Mouse (Mus musculus) lung, postnatal 4 days (tissue): Measurements from ENCODE around the gene Prkca.

Experiments
- DNase-seq, 2 experiments: peaks; one replicate each; pipeline ENCODE4 v3.0.0; 2021

Prkca gene

DNA sequence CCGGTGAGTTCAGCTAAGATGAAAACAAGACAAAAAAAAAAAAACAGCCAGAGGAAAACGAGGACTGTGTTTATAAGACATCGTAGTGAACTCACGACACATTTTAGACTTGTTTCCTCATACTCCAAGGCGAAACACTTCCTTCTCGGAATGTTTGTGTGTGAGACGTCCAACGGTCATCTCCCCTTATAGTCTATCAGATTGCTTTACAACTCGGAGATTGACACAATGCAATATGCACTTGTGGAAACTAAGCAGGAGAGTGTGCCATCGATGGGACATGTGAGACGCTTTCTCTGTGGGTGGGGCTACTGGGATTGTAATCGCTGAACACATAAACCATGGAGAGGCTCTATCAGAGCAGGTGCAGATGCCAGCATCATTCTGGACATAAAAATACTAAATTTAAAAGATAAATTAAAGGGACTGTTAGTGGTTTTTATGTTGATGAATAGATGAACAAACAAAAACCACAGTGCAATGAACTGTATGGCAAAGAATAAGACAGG is 49.4 kb downstream of the Prkca start:
- DNase-seq = no peak

DNA sequence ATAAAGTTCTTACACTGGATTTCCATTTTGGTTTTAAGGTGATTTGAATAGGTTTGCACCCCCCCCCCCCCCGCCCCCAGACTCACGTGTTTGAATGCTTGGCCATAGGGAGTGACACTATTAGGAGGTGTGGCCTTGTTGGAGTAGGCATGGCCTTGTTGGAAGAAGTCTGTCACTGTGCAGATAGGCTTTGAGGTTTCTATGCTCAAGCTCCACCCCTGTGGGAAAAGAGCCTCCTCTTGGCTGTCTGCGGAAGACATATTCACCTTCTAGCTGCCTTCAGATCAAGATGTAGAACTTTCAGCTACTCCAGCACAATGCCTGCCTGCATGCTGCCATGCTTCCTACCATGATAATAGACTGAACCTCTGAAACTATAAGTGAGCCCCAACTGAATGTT is 49.9 kb downstream of the Prkca start:
- no peak for DNase-seq

GRCm38 (mm10) chr11:108289192-108289591 is 54.5 kb downstream of the Prkca start:
- DNase-seq = no peak

DNA sequence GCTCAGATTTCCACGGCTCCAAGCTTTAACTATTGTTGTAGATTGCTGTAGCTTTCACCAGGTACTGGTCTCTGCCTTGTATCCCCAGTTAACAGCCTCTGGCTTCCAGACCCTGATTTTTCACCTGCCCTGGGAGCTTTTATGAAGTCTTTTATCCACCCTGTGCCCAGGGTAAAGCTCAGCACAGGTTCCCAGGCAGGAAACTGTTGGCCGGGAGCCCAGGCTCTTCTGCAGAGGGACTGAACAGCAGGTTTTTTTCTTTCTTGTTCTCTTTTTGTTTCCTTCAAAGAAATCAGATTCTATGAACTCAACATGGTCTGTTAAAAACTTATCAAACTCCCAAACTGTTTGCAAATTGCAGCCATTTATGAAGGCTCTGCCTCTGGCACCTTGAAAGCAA is 56.4 kb downstream of the Prkca start:
- peak in 1 of 2 experiments; percentile 27 for DNase-seq

GRCm38 (mm10) chr11:108285046-108285445 is 58.7 kb downstream of the Prkca start:
- DNase-seq = no peak

DNA sequence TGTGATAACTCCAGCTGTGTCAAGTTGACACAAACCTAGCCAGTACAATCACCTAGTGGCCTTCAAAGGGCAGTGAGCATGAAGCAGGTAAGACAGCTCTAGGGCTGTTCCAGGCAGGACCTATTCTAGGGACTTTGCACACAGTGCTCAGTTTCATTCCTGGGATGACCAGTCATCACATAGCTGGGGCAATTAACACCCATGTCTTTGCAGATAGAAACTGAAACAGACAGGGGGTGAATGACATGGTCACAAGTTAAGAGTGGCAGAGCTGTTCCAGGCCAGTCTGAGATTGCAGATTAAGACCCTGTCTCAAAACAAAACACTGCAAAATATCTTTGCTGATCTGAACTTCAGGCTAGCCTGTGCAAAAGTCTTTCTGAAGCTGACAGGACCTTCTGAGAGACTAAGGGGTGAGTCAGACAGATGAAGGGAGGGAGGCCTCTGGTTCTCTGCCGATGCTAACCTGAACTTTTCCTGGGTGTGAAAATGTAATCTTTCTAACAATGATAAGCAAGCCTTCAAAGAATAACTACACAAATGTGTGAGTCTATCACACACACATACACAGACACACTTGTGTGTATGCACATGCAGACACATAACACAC is 60.8 kb downstream of the Prkca start:
- DNase-seq = no peak

DNA sequence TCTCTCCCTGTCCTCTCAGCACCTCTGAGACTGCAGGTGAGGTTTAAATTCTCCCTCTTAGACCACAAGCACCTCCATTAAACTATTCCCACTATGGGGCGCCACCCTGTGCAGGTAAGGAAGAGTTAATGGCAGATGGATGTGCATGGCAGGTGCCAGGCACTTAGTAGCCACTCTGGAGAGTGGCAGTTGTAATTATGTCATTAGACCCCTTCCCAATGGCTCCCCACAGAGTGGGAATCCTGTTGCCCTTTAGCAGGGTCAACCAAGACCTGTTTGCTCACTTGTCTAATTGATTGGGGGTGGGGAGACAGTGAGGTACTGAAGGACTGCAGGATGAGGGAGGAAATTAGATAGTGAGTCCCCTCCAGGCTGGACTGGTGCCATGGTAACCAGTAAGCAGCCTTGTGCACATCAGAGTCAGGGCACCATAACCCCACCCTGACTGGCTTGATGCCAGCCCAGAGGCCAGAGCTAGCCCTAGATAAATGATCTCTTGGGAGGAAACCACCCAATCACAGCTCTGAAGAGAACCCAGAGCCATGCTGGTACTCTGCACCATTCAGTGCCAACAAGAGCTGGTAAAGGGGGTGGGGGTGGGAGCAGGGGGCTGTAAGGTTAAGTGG is 63.9 kb downstream of the Prkca start:
- peak in 1 of 2 experiments; percentile 36 for DNase-seq

DNA sequence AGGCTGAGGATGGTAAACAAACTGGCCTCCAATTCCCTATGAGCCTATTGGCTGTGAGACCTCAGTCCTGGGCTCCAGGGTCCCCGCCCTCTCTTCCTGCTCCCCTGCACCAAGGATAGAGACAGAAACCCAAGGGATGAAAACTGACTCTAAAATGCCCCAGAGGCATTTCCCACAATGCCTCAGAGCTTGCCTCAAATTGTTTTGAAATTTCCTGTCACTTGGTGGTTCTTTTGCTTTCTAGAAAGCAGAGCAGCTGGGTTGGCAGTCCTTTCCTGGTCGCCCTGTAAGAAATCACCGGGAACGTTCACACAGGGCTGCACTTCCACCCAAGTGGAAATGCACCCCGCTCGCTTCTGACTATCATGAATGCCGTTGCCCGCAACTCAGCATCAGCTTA is 66.6 kb downstream of the Prkca start:
- DNase-seq = peak in 1 of 2 experiments; percentile 26

DNA sequence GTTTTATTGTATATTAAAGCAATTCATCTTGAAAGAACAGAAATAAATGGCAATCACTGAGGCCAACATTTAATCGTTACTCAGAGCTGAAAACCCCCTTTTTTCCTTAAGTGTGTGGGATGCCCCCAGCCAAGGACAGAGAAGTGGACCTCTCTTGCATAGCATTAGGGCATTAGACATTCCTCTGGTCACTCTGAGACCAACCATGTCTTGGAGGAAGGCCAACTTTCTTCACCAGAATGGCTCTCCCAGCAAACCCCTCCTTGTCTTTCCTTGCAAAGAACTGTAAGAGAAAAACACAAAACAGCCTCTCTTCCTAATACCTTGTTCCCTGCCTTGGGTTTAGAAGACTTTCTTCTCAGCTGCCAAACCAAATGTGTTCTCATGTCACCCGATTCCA is 67.6 kb downstream of the Prkca start:
- no peak for DNase-seq

DNA sequence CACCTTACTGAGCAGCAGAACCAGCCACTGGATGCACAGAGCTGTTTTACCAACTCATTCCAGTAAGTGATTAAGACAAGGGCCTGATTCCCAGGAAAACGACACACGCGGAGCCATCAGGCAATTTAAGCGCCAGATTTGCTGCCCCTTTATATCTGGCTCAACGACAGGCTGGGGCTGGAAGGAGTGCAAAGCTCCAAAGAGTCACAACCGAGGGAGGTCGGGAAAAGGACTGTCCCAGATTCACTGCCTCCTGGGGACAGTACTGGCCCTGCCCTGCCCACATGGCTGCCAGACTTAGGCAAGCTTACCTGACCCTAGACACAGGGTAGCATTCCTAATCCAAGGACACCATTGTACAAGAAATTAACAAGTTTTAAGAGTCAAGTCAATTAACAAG is 69.7 kb downstream of the Prkca start:
- no peak for DNase-seq

DNA sequence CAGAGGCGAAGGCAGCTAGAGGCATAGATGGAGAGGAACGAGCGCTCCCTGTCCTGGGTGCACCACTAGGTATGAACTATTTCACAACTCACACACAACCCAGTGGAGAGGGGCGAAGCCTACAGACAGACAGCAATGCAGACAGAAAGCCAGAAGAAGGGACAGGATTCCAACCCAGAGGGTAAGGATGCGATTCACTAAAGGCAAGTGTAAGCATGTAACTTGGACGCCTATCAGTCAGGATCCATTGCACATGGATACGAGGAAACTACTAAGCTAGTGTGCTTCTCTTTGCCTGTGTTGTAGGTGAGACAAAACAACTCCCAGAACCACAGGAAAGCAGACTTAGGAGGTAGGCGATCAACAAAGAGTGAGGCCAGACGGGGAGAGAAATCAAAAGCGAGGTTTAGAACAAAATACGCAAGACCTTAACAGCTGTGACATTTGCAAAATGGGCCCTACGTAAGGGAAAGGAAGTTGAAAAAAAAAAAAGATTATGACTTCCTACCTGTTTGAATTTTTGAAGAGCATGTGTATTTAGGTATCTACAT is 70.2 kb downstream of the Prkca start:
- DNase-seq = no peak

DNA sequence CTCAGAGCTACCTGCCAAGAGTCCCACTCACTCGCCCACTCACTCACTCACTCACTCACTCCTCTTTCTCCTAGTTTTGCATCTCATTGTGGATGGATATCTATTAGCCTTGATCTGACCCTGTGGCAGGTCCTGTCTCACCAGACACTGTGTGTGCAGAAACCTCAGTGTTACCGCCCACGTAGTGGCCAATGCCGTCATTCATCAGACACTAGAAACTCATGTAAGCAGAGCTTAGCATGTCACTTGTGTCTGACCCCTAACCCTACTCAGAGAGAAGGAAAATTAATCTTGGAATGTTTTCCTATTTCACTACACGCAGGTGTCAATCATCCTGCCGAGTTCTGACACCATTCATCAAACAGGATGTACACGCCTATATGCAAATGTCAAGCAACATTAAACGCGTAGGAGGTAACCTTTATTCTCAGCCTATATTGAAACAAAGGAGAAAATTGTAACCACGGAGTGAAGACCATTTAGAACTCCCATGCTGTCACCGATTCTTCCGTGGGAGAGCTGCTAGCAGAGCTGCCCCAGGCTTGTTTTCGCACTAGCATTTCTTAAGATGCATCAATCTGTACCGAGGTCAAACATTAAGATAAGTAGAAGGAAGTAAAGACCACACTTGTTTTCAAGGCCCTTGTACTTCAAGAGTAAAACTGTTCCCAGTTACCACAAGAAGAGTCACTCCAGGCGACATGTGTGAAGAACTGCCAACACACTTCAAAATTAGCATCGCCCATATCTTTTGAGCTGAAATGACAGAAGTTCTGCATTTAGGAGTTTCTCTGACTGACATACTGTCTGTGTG is 70.9 kb downstream of the Prkca start:
- no peak for DNase-seq

DNA sequence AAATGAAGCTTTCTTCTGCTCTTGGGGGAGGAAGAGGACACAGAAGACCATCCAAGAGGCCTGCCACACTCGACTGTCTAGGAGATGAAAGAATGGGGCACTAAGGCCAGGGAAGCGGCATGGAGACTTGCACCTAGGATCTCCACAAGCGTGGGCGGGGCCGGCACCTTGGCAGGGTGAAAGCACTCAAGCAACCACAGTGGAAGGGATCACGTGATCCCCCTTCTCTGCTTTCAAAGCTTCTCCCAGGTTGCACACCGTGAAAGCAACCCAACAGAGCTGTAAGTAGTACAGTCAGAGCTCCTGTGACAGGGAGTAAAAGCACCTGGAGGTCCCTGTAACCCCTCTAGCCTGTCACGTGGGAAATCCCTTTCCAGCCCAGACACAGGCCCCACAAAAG is 72.4 kb downstream of the Prkca start:
- DNase-seq = peak; percentile 53 to 72

GRCm38 (mm10) chr11:108269516-108269915 is 74.2 kb downstream of the Prkca start:
- DNase-seq = peak in 1 of 2 experiments; percentile 14

DNA sequence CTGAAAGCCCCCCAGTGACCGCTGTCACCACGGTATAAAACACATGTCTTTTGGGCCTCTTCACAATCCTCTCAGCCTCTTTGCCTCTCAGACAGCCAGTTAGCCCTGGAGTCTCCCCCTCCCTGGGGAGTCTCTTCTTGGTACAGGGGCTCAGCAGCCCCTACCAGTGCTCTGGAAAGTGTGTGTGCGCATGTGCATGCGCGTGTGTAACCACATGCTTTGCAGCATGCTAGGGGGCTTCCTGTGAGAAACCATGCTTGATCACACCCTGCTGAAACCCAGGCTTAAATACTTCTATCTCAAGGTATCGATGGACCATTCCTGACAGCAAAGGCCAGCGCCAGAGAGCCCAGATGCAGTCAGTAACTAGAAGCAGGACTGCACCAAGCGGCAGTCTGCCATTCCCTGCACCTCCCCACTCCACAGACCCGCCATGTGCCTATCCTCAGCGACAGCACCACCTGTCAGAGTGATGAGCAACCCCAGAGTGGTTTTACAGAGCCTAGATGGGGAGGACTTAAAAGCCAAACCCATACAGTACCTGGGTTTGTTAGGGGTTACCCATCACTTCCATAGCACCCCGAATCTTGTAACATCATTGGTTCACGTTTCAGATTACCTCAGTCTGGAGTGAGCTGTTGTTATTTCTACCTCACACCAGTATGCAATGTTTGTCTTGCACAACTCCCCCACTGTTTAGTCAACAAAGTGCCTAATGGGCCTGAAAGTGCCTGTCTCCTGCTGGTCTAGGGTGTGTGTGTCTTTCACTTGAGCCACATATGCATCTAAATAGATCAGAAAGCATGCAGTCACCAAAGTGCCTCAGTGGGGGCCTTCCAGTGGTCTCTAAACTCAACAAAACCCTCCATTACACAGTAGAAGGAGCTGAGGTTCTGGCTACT is 75.1 kb downstream of the Prkca start:
- peak in 1 of 2 experiments; percentile 20 for DNase-seq

DNA sequence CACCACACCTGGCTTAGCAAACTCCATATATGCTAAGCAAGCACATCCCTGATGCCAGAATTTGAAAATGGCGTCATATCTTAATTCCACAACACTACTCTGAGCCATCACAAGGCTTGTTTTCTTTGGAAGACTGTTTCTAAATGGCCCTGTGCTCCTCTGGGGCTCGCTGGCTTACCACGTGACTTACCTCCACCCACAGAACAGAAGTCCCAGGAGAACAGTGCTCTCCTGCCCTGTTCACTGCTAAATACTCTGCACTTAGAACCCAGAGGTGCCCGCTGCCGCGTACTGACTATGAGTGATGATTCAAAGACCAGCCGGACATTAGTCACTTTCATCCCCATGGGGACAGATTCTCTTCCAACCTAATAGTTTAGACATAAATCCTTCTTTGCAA is 75.9 kb downstream of the Prkca start:
- DNase-seq = peak in 1 of 2 experiments; percentile 13

DNA sequence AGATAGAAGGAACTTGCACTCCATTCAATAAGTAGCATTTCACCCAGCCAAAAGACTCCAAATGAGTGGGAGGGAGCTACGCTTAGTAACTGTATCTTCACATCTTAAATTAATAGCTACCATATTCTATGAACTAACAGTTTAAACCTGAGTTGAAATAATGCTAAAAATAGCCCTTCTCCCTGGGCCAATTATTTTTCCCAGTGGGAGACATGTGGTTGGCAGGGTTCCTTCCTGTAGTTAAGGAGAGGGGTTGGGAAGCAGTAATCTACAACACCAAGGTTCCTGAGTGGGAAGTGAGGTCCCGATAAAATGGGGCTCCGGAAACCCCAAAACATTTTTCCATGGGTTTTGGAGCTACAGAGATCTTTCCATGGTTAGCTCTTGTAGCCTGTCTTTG is 76.7 kb downstream of the Prkca start:
- DNase-seq = no peak

DNA sequence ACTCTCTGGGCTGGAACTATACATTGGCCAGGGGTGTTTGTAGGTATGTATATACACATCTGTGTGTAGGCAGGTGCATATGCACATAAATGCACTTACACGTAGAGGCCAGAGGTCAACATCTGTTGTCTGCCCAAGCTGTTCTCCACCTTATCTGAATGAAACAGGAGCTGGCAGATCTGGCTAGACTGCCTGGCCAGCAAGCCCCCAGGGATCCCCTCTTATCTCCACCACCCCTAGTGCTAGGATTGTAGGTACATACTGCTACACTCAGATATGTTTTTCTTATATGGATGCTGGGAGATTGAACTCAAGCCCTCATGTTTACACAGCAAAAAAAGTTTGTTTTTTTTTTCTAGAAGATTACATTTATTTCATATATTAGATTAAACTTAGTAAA is 79.9 kb downstream of the Prkca start:
- DNase-seq = no peak

GRCm38 (mm10) chr11:108263406-108263805 is 80.3 kb downstream of the Prkca start:
- DNase-seq = no peak

GRCm38 (mm10) chr11:108261751-108262160 is 82.0 kb downstream of the Prkca start:
- DNase-seq = no peak

DNA sequence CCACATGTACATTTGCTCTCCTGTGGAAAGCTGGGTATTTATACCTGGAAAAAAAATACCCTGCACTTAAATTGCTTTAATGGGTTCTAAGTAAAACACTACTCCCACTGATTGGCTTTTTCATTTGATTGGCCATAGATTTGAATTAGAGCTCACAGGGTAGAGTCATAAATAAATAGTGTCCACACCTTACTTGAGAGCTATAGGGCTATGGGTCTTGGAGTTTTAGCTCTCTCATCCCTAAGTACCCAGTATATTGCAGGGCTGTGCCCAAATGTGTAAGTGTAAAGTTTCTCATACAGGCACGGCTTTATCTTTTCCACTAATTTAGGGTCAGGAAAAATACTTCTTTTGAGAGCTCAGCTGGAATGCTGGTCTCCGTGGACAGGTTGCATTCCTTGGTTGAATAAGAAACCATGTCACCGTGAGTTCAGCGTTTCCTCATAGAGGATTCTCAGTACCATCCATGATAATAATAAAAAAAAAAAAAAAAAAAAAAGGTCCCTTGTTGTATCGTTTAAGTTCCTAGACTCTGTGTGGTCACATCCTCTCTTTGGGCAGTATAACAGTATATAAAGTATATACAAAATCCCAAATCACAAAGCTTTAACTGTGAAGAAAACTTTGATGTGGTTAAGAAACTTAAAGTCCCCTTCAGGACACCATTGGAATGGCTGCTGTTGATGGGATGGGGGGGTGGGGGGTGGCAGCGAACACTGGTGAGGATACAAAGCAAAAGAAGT is 82.8 kb downstream of the Prkca start:
- no peak for DNase-seq

- no peak for DNase-seq
Observed at GRCm38 (mm10) chr11:108259391-108259790, 84.3 kb downstream of the Prkca start.
